Mouse (Mus musculus): Measurements from ENCODE around the gene Bicra. TPM values are rescaled to one million over a fixed set of nuclear protein-coding genes. Genes with fewer than 3 reads are reported as not detected.

Gene Bicra
- total and polyA plus RNA-seq, 3 experiments = 9.4 to 26.2 (median 10.4) TPM

- no peak for DNase-seq
Observed at GRCm38 (mm10) chr7:15972247-15972646, 75.5 kb downstream of the Bicra start.

GRCm38 (mm10) chr7:15969674-15970073, 78.0 kb downstream of the Bicra start:
- DNase-seq = no peak

GRCm38 (mm10) chr7:15968322-15968721, 79.4 kb downstream of the Bicra start:
- no peak for DNase-seq

- DNase-seq = peak; percentile 82
Observed at GRCm38 (mm10) chr7:15967312-15967711, 80.4 kb downstream of the Bicra start, which contains the start of gene Ehd2. Gene Ehd2 (minus strand): TSS chr7:15967567.

GRCm38 (mm10) chr7:15966489-15966888, 81.2 kb downstream of the Bicra start:
- no peak for DNase-seq

- no peak for DNase-seq
Observed at GRCm38 (mm10) chr7:15963798-15964652, 83.7 kb downstream of the Bicra start.

- DNase-seq = peak; percentile 90
Observed at GRCm38 (mm10) chr7:15962311-15963288, 85.1 kb downstream of the Bicra start.

- DNase-seq = no peak
Observed at GRCm38 (mm10) chr7:15961798-15962197, 85.9 kb downstream of the Bicra start.

- DNase-seq = no peak
Observed at GRCm38 (mm10) chr7:15961239-15961638, 86.5 kb downstream of the Bicra start.

- DNase-seq = no peak
Observed at GRCm38 (mm10) chr7:15960691-15961090, 87.0 kb downstream of the Bicra start.

GRCm38 (mm10) chr7:15956143-15956542, 91.6 kb downstream of the Bicra start:
- DNase-seq = no peak

GRCm38 (mm10) chr7:15955509-15955908, 92.2 kb downstream of the Bicra start:
- DNase-seq = no peak

GRCm38 (mm10) chr7:15954978-15955443, 92.7 kb downstream of the Bicra start:
- DNase-seq = peak; percentile 51

GRCm38 (mm10) chr7:15954436-15954835, 93.3 kb downstream of the Bicra start:
- DNase-seq = no peak

GRCm38 (mm10) chr7:15953307-15954074, 94.2 kb downstream of the Bicra start:
- DNase-seq = no peak

- DNase-seq = no peak
Observed at GRCm38 (mm10) chr7:15952416-15952815, 95.3 kb downstream of the Bicra start.

GRCm38 (mm10) chr7:15950008-15950407, 97.7 kb downstream of the Bicra start:
- no peak for DNase-seq

GRCm38 (mm10) chr7:15949216-15949790, 98.4 kb downstream of the Bicra start:
- no peak for DNase-seq

GRCm38 (mm10) chr7:15948381-15948941, 99.3 kb downstream of the Bicra start:
- peak; percentile 95 for DNase-seq

GRCm38 (mm10) chr7:15947653-15948260, 100.0 kb downstream of the Bicra start:
- DNase-seq = no peak

Data from adrenal gland, adult 2 months (tissue).